Mouse (Mus musculus) MEL (cell line): Measurements from ENCODE around the gene Bptf.
A peak's percentile ranks its signal among the peaks of the same experiment; 100 is the strongest.

Experiments
- CTCF ChIP-seq, 3 experiments: IDR thresholded peaks in 2 of 3; conservative IDR thresholded peaks in 1 of 3; 2 replicates each; pipeline ENCODE4 v1.5.1; 2011 to 2012; ENCODE audit warnings: low read length in 3 of 3, low read depth in 2 of 3, mild to moderate bottlenecking in 2 of 3, improper control_type of control experiment in 1 of 3, inconsistent platforms in 1 of 3, mixed read lengths in 1 of 3, moderate library complexity in 1 of 3; ENCODE audit not compliant: control insufficient read depth in 1 of 3, insufficient read depth in 1 of 3, poor library complexity in 1 of 3, severe bottlenecking in 1 of 3
- MAZ ChIP-seq: IDR thresholded peaks from 2 replicates; pipeline ENCODE4 v1.6.1; 2012; ENCODE audit warnings: low read depth, mild to moderate bottlenecking, inconsistent platforms, low read length, improper control_type of control experiment
- SIN3A ChIP-seq: IDR thresholded peaks from 2 replicates; pipeline ENCODE4 v1.6.1; 2012; ENCODE audit warnings: low read length, improper control_type of control experiment, inconsistent platforms
- ZC3H11A ChIP-seq: IDR thresholded peaks from 2 replicates; pipeline ENCODE4 v1.6.1; 2012; ENCODE audit warnings: low read depth, mild to moderate bottlenecking, inconsistent platforms, low read length, improper control_type of control experiment
- ZKSCAN1 ChIP-seq: IDR thresholded peaks from 2 replicates; pipeline ENCODE4 v1.6.1; 2012; ENCODE audit warnings: low read depth, mild to moderate bottlenecking, inconsistent platforms, low read length, improper control_type of control experiment, moderate library complexity

- TF ChIP-seq CTCF (IDR thresholded peaks at IDR 0.05 in 2 of 3, conservative IDR thresholded peaks at IDR 0.05 in 1 of 3; ENCODE audit: control insufficient read depth in 1 of 3, insufficient read depth in 1 of 3, low read depth in 2 of 3, low read length in 3 of 3, poor library complexity in 1 of 3, severe bottlenecking in 1 of 3) (no peak), ZKSCAN1 (no peak), MAZ (no peak), SIN3A (0 out of 2 replicates have a peak, but pooled peaks have one; percentile 10), ZC3H11A (no peak)
Measured at GRCm38 (mm10) chr11:107001760-107002675, 129.9 kb downstream of the Bptf start.
